Mouse (Mus musculus) brain, embryonic 14.5 days (tissue): ENCODE results near the gene Gm11985.

Experiments
- CTCF ChIP-seq: fragments of 200-500 bp; IDR thresholded peaks from 2 replicates; pipeline ENCODE4 v1.5.1; 2012; ENCODE audit warnings: inconsistent platforms, mild to moderate bottlenecking, moderate library complexity, borderline replicate concordance; ENCODE audit not compliant: insufficient read depth, insufficient read length; ENCODE audit errors: extremely low read depth
- POLR2A ChIP-seq: fragments of 200-500 bp; IDR thresholded peaks from 2 replicates; pipeline ENCODE4 v1.6.1; 2012; ENCODE audit warnings: mild to moderate bottlenecking, inconsistent platforms, borderline replicate concordance; ENCODE audit not compliant: poor library complexity, insufficient read depth, insufficient read length, severe bottlenecking; ENCODE audit errors: extremely low read depth

GRCm38 (mm10) chr11:7226200-7226599, 37.8 kb upstream of the Gm11985 start:
- TF ChIP-seq CTCF (no peak), POLR2A (no peak)
